Mouse (Mus musculus) bone marrow, adult 2 months (tissue): Measurements from ENCODE around the gene Myl7.

Experiments
- CTCF ChIP-seq: fragments of 200-500 bp; IDR thresholded peaks from 2 replicates; pipeline ENCODE4 v1.5.1; 2011; ENCODE audit warnings: low read length, control low read depth; ENCODE audit not compliant: control insufficient read depth, insufficient read depth
- POLR2A ChIP-seq: fragments of 200-500 bp; IDR thresholded peaks from 2 replicates; pipeline ENCODE4 v1.6.1; 2011; ENCODE audit warnings: low read depth, mild to moderate bottlenecking, control low read depth, low read length, borderline replicate concordance; ENCODE audit not compliant: control insufficient read depth

GRCm38 (mm10) chr11:5919606-5920005 is 21.0 kb upstream of the Myl7 start:
- TF ChIP-seq CTCF (no peak), POLR2A (no peak)
